In genomic region chr1:52799056-52799726, GRCm38 (mm10) we compare ENCODE assay signal across 7 mouse cellular contexts. TPM values are rescaled to one million over a fixed set of nuclear protein-coding genes. Genes with fewer than 3 reads are reported as not detected.
DNase-seq lines count a peak whose midpoint lies in the region; ATAC-seq and TF ChIP-seq lines count a peak whose summit lies in the region.

No protein-coding gene starts in this region.

- H3K27me3 ChIP-seq in liver, adult 2 months (ENCODE audit: control insufficient read depth, insufficient read depth, low read length): no peaks in the 10 kb centered on the region
- H3K27me3 ChIP-seq in liver, embryonic 11.5 days (replicated peaks; ENCODE audit: control insufficient read depth, insufficient read depth, low read length): no peaks in the 10 kb centered on the region
- no peaks in the 10 kb centered on the region for H3K27me3 ChIP-seq in heart, embryonic 12.5 days (replicated peaks)
- H3K27me3 ChIP-seq in limb, embryonic 10.5 days (ENCODE audit: low read depth, poor library complexity, severe bottlenecking): no peaks in the 10 kb centered on the region

- H3K4me1 ChIP-seq in liver, adult 2 months (ENCODE audit: control insufficient read depth, insufficient read depth, low read length): peaks cover 17% of the 10 kb centered on the region
- H3K4me1 ChIP-seq in liver, embryonic 11.5 days (replicated peaks; ENCODE audit: control insufficient read depth, insufficient read depth, low read length): no peaks in the 10 kb centered on the region; the same call in 1 of the 2 replicates
- H3K4me1 ChIP-seq in heart, embryonic 12.5 days (replicated peaks): peaks cover 30% of the 10 kb centered on the region
- H3K4me1 ChIP-seq in lung, adult 2 months (ENCODE audit: control insufficient read depth, insufficient read depth, low read length): peaks cover 6% of the 10 kb centered on the region; the same call in 1 of the 2 replicates
- peaks cover 5% of the 10 kb centered on the region; the same call in 1 of the 2 replicates for H3K4me1 ChIP-seq in limb, embryonic 10.5 days

- ATAC-seq in liver, embryonic 11.5 days (replicated peaks; ENCODE audit: low FRiP score): no peak
- ATAC-seq in heart, embryonic 12.5 days (ENCODE audit: insufficient number of reproducible peaks, low FRiP score): no peak

- no peaks in the 10 kb centered on the region for H3K9me3 ChIP-seq in liver, embryonic 11.5 days (ENCODE audit: control insufficient read depth, low read length)
- H3K9me3 ChIP-seq in heart, embryonic 12.5 days (replicated peaks): no peaks in the 10 kb centered on the region
- no peaks in the 10 kb centered on the region for H3K9me3 ChIP-seq in limb, embryonic 10.5 days (replicated peaks)

- peaks cover 3% of the 10 kb centered on the region; the same call in 1 of the 2 replicates for H3K79me2 ChIP-seq in liver, adult 2 months (ENCODE audit: control insufficient read depth, insufficient read depth, low read length)

- no peak for DNase-seq in liver, adult 2 months (ENCODE audit: extremely low read depth, low read depth, low spot score)
- no peak for DNase-seq in liver, embryonic 11.5 days (ENCODE audit: low spot score)
- peak; percentile 76 for DNase-seq in T-cell, adult 2 months (ENCODE audit: low spot score)
- DNase-seq in lung, adult 2 months: peak; percentile 22
- peak; percentile 45 to 60 for DNase-seq in right cerebral cortex, postnatal 36 days (ENCODE audit: low spot score in 2 of 2)
- no peak for DNase-seq in limb, embryonic 10.5 days (ENCODE audit: low spot score)

- no peak overlapping the region for H3K4me3 ChIP-seq in liver, adult 2 months (ENCODE audit: insufficient read depth, low read depth, low read length)
- no peak overlapping the region for H3K4me3 ChIP-seq in liver, embryonic 11.5 days (ENCODE audit: low read depth, low read length)
- H3K4me3 ChIP-seq in heart, embryonic 12.5 days: no peak overlapping the region
- no peak overlapping the region for H3K4me3 ChIP-seq in lung, adult 2 months (replicated peaks; ENCODE audit: extremely low read depth, low read depth, low read length)
- no peak overlapping the region for H3K4me3 ChIP-seq in limb, embryonic 10.5 days

- peak overlapping the region; percentile 75 for H3K27ac ChIP-seq in liver, adult 2 months (replicated peaks; ENCODE audit: insufficient read depth, low read depth, low read length)
- no peak overlapping the region for H3K27ac ChIP-seq in liver, embryonic 11.5 days (ENCODE audit: low read depth, low read length)
- peak overlapping the region; percentile 25; the same call in 1 of the 2 replicates for H3K27ac ChIP-seq in heart, embryonic 12.5 days (ENCODE audit: poor library complexity, severe bottlenecking)
- no peak overlapping the region for H3K27ac ChIP-seq in limb, embryonic 10.5 days

- no peak for TF ChIP-seq POLR2A in liver, adult 2 months (IDR thresholded peaks at IDR 0.05; ENCODE audit: extremely low read depth, insufficient read depth, low read length)
- no peak for TF ChIP-seq POLR2A in lung, adult 2 months (IDR thresholded peaks at IDR 0.05; ENCODE audit: borderline replicate concordance, extremely low read depth, low read depth, low read length)

- 40% methylated on average over 10 of the region's 10 CpGs for WGBS in liver, adult 2 months
- 65% methylated on average over 10 of the region's 10 CpGs for WGBS in liver, embryonic 11.5 days
- 47% methylated on average over 10 of the region's 10 CpGs for WGBS in heart, embryonic 12.5 days
- WGBS in lung, adult 2 months: 30% methylated on average over 10 of the region's 10 CpGs
- WGBS in limb, embryonic 10.5 days: 85% methylated on average over 10 of the region's 10 CpGs

- peaks cover 3% of the 10 kb centered on the region; the same call in 1 of the 2 replicates for H3K36me3 ChIP-seq in liver, adult 2 months (ENCODE audit: control insufficient read depth, insufficient read depth, low read length)
- no peaks in the 10 kb centered on the region for H3K36me3 ChIP-seq in liver, embryonic 11.5 days (ENCODE audit: control insufficient read depth, insufficient read depth, low read length)
- H3K36me3 ChIP-seq in heart, embryonic 12.5 days: peaks cover 10% of the 10 kb centered on the region; the same call in 1 of the 2 replicates
- H3K36me3 ChIP-seq in limb, embryonic 10.5 days: peaks cover 8% of the 10 kb centered on the region; the same call in 1 of the 2 replicates

- TF ChIP-seq CTCF in liver, adult 2 months (IDR thresholded peaks at IDR 0.05; ENCODE audit: low read depth, low read length): no peak
- TF ChIP-seq CTCF in lung, adult 2 months (IDR thresholded peaks at IDR 0.05; ENCODE audit: insufficient read depth, low read length): no peak

- no peak overlapping the region for H3K9ac ChIP-seq in liver, adult 2 months (ENCODE audit: low read depth, low read length)
- H3K9ac ChIP-seq in liver, embryonic 11.5 days (ENCODE audit: low read depth, low read length): no peak overlapping the region
- no peak overlapping the region for H3K9ac ChIP-seq in heart, embryonic 12.5 days

- no peak overlapping the region for H3K4me2 ChIP-seq in liver, embryonic 11.5 days
- H3K4me2 ChIP-seq in heart, embryonic 12.5 days: peak overlapping the region; percentile 25

RNA-seq across cellular contexts. Expression of gene Inpp1, which starts 18.3 kb away (rescaled TPM):
- total RNA-seq in liver, adult 2 months (2014; rRNA removed): 5.4 and 7.3 TPM in 2 replicates
- polyA plus RNA-seq in liver, adult 2 months (2012; rRNA removed): 4.1 and 5.6 TPM in 2 replicates
- polyA plus RNA-seq in liver, embryonic 11.5 days (2014; fragmentation: Nextera tagmentation; extraction: Ambion mirVana): 7.0 and 7.7 TPM in 2 replicates
- 17.1 and 17.7 TPM in 2 replicates for polyA plus RNA-seq in heart, embryonic 12.5 days (2016; fragmentation: Nextera tagmentation; extraction: Ambion mirVana)
- 7.0 and 9.3 TPM in 2 replicates for polyA plus RNA-seq in lung, adult 2 months (2012; rRNA removed)
- polyA plus RNA-seq in limb, embryonic 10.5 days (2016; fragmentation: Nextera tagmentation; extraction: Ambion mirVana): 11.5 and 16.8 TPM in 2 replicates

RNA-seq across cellular contexts. Expression of gene Hibch, which starts 45.5 kb away (rescaled TPM):
- total RNA-seq in liver, adult 2 months (2014; rRNA removed): 81.8 and 123 TPM in 2 replicates
- polyA plus RNA-seq in liver, adult 2 months (2012; rRNA removed): 53.3 and 55.7 TPM in 2 replicates
- 27.7 and 28.4 TPM in 2 replicates for polyA plus RNA-seq in liver, embryonic 11.5 days (2014; fragmentation: Nextera tagmentation; extraction: Ambion mirVana)
- 28.2 and 31.9 TPM in 2 replicates for polyA plus RNA-seq in heart, embryonic 12.5 days (2016; fragmentation: Nextera tagmentation; extraction: Ambion mirVana)
- 11.5 and 18.3 TPM in 2 replicates for polyA plus RNA-seq in lung, adult 2 months (2012; rRNA removed)
- 20.8 and 25.8 TPM in 2 replicates for polyA plus RNA-seq in limb, embryonic 10.5 days (2016; fragmentation: Nextera tagmentation; extraction: Ambion mirVana)

Comparison
In these comparisons a context has a peak if more than half of its experiments do, and no peak if none do; other contexts are left out.
1. H3K27ac ChIP-seq: peak in liver, adult 2 months (single experiment) and heart, embryonic 12.5 days (single experiment); none in liver, embryonic 11.5 days (single experiment) and limb, embryonic 10.5 days (single experiment).
2. DNase-seq: peak in T-cell, adult 2 months (single experiment), lung, adult 2 months (single experiment) and right cerebral cortex, postnatal 36 days (2 of 2); none in liver, adult 2 months (single experiment), liver, embryonic 11.5 days (single experiment) and limb, embryonic 10.5 days (single experiment).